Mouse (Mus musculus): Measurements from ENCODE around the gene Abcc8. TPM values are rescaled to one million over a fixed set of nuclear protein-coding genes. Genes with fewer than 3 reads are reported as not detected.

The Abcc8 gene
- total RNA-seq, 2 experiments from 2014 or later: 52.2 to 63.1 TPM

GRCm38 (mm10) chr7:46058882-46059281 lies 121.0 kb downstream of the Abcc8 start:
- Histone ChIP-seq H3K4me3 (no peak overlapping the region), H3K27ac (no peak overlapping the region)
- no peak for TF ChIP-seq CTCF (conservative IDR thresholded peaks at IDR 0.05)
- DNase-seq (ENCODE audit: low spot score in 2 of 2): no peak

Other genes starting within 250 kb of the Abcc8 start
- gene Abcc6, start 149.7 kb downstream of the Abcc8 start, total RNA-seq (2021): 1 to 10 TPM; 1.7 to 2.9 TPM
- gene Nomo1, start 146.3 kb downstream of the Abcc8 start, total RNA-seq (2021): 100 to 1,000 TPM; 102 to 103 TPM
- 10 to 100 TPM; 34.2 to 37.4 TPM for gene Kcnj11, start 79.3 kb downstream of the Abcc8 start, total RNA-seq (2021)
- gene Ush1c, start 58.5 kb upstream of the Abcc8 start, total RNA-seq (2021): under 1 TPM; 0.23 to 0.54 TPM
- gene Otog, start 61.0 kb upstream of the Abcc8 start, total RNA-seq (2021): under 1 TPM; 0.20 to 0.25 TPM
- under 1 TPM in 1 of 2 experiments, not detected in 1; 0.20 TPM for gene Myod1, start 196.4 kb upstream of the Abcc8 start, total RNA-seq (2021)
- gene Kcnc1, start 216.5 kb upstream of the Abcc8 start, total RNA-seq (2021): 100 to 1,000 TPM; 120 TPM